Mouse (Mus musculus): ENCODE measurements at regions not wholly inside any gene's neighbourhood (a gene's known extent, or its start where the extent isn't known, plus 50 kb on each side); places are given as distances from the start of the nearest gene placed in this dataset.

DNA sequence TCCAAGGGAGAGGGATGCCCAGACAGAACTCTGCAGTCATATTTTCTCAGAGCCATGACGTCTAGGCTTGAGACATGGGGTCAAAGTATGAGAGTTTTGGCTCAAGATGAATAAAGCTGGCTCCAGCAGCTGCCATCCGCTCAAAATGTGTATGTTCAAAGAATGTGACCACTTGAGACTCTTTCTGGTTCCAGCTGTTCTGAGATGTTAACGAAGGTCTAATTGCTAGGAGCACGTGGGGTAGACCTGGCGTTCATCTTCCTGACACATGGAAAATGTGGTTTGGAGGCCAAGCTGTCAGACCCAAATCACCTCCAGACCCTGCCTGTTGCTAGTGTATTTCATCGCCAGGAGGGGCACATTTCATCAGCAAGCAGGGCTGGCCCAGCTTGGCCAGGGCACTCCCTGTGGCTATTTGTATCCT, 58.9 kb upstream of the Ankrd1 start:
- DNase-seq (ENCODE audit: low spot score in 2 of 2): no peak

DNA sequence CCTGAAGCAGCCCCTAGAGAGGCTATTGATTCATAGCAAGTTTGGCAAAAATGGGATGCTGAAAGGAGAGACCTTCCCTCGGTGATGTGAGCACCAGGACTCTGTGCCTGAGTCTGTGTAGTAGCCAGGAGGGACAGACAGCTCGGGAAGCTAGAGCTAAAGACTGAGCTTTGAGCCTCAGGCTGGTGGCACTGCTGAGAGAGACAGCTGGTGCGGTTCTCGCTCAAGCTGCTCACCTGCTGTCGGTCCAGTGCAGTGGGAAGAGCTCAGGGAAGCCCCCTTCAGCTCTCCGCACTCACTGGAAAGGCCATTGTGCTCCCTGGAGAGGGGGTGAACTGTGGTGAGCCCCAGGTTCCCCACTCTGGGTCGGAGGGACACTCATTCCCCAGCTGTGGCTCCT, 60.4 kb upstream of the Ankrd1 start:
- DNase-seq (ENCODE audit: low spot score in 2 of 2): no peak

DNA sequence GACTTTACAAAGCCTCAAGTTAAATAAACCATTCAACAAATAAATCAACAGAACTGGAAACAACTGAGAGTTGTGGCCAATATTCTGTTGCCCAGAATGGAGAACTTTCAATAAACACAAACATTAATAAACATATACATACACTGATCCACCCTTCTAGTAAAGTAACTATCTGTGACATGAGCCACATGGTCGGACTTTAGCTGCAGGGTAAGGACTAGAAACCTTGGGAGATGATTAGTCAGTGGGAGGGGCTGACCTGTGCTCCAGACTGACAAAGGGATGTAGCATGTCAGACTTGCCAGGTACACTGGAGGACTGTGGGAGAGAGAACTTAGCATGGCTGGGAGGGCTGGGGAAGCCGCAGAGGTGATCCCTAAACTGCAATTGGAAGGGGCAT, 61.6 kb upstream of the Ankrd1 start:
- no peak for DNase-seq (ENCODE audit: low spot score in 2 of 2)

DNA sequence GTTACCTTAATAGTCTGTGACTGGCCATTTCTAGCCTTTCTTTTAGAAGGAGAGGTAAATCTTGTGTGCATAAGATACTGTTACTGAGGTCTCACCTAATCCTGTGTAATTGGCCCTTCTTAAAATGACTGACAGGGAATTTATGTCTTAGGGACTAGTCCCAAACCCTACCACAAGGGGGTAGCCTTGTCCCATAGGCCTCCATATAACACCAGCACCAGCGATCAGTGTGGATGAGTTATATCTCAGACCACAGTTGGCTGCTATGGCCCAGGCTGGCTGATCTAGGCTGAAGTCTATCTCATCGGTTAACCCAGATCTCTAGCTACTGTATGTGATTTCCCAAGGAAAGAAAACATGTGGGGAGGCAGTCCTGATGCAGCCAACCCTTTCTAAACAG, 63.2 kb upstream of the Ankrd1 start:
- DNase-seq (ENCODE audit: low spot score in 2 of 2): peak; percentile 57 to 80

DNA sequence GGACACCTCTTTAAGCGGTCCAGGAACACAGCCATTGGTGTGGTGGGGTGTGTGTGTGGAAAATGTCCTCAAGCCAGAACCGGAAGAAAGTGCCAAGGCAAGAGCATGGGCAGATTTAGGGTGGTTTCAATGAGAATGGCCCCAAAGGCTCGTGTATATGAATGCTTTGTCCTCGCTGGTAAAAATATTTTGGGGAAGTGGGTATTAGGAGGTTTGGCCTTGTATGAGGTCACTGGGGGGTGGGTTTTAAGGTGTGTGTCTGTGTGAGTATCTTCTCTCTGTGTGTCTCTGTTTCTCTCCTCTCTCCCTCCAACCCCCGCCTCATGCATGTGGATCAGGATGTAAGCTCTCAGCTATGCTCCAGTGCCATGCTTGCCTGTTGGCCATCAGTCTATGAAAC, 69.8 kb upstream of the Ankrd1 start:
- no peak for DNase-seq (ENCODE audit: low spot score in 2 of 2)

DNA sequence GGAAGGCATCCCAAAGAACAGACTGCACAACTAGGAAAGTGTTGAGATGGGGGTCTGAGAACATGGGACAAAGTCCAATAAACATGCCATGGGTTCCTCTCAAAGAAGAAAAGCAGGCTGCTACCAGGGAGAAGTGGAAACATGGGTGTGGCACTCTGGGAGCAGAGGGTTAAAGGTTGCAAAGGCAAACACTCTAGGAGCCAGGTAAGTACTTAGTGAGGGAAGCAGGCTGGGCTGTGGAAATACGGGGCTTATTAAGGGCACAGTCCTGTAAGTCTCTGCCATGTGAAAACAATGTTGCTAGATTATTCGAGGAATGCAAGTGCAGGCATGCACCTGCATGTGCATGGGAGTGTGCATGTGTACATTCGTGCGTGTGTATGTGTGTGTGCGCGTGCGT, 71.7 kb upstream of the Ankrd1 start:
- no peak for DNase-seq (ENCODE audit: low spot score in 2 of 2)

DNA sequence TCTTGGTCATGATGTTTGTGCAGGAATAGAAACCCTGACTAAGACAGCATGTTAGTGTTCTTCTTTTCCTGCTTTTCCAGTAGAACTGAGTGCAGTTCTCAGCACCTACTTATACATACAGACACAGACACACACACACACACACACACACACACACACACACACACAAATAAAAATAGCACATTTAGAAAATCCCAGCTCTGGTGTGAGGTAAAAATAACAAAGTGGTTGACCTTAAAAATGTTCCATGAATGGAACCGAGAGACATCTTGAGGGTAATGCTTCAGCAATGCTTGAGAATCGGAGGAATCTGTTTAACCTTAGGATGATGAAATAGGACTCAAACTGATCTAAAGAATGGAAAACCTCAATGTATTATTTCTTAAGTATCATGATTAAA, 84.4 kb upstream of the Ankrd1 start:
- no peak for DNase-seq (ENCODE audit: low spot score in 2 of 2)

DNA sequence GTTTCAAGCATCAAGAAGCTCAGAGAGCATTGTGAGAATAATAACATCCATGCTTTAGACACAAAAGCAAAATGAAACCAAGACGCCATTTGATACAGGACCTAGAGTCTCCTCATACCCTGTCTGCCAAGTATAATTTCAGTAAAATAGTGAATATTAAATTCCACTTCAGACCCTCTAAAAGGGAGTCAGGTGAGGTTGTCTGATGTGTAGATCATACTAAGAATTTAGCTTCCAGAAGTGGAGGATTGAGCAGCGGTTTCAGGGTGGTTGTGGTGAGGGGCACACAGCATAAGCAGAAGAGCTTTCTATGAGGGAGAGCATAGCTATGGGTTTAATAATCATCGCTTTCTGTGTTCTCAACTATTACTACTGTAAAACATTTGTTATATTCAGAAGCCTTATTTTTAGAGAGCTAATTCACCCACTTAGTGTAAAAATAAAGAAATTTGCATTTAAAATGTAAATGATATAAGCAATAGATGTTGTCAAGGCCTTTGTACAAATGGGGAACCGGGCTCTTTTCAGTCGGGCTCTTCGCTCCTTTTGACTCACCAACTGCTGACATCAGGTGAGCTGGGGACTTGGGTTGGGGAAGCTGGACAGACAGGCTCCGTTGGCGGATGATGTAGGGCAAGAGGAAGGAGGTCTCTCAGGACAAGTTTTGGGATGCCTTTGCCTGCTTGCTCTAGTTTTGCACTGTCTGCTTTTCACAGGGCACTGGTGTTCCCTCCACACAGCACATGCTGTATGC, 85.2 kb upstream of the Ankrd1 start:
- no peak for DNase-seq (ENCODE audit: low spot score in 2 of 2)

DNA sequence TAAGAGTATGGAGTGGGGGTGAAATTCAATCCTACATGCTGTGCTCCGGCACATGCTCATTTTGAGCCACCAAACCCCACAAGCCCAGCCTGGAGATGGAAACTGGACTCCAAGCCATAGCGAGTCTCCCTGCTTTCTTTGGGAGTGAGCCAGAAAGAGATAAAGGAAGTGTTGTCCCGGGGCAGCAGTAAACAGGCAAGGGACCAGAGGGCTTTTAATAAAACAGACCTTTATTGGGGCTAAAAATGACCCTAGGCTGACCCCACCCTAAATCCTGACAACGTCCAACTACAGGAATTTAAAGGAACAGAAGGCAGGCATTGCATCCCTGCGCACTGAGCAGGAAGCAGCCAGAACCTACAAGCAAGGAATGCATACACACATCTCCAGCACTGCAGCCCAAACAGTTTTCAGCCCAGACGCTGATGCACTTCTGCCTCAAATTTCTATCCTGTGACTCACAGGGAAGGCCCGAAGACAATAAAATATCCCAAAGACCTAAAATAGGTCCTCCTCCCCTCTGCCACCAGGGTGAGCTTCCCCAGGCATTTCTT, 87.9 kb upstream of the Ankrd1 start:
- DNase-seq (ENCODE audit: low spot score in 2 of 2): no peak

DNA sequence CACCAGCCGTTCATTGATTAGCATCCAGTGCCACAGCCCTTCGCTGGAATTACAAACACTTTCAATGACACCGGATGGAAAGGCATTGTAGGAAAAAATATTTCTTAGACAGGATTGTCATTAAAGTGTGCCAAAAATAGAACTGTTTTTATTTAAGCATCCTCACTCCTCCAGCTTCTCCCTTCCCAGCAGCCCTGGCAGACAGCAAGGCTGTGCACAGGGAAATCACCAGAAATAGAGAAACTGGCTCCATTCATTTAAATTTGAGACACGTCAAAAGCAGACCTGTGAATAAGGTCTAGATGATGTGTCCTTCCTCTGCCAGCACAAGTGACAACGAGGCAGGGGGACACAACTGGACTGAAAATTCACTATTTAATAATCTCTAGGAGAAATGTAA, 88.5 kb upstream of the Ankrd1 start:
- no peak for DNase-seq (ENCODE audit: low spot score in 2 of 2)

DNA sequence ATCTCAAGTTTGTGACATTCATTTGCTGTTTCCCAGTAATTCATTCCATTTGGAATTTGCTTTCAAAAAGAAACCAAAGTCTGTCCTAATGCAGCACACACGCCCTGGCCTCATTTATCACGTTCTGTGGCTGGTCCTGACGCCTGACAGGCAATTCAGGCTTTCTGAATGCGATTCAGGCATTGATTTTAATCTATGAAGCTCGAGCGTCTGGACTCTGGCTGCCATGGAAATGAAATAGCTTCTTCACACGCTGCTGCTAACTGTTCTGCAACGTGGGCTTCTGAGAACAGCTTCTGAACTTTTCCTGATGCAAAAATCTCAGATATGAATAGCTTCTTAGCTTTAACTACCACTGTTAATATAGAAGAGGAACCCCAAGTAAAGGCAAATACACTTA, 93.6 kb upstream of the Ankrd1 start:
- peak in 1 of 2 experiments; percentile 33 for DNase-seq (ENCODE audit: low spot score in 2 of 2)

DNA sequence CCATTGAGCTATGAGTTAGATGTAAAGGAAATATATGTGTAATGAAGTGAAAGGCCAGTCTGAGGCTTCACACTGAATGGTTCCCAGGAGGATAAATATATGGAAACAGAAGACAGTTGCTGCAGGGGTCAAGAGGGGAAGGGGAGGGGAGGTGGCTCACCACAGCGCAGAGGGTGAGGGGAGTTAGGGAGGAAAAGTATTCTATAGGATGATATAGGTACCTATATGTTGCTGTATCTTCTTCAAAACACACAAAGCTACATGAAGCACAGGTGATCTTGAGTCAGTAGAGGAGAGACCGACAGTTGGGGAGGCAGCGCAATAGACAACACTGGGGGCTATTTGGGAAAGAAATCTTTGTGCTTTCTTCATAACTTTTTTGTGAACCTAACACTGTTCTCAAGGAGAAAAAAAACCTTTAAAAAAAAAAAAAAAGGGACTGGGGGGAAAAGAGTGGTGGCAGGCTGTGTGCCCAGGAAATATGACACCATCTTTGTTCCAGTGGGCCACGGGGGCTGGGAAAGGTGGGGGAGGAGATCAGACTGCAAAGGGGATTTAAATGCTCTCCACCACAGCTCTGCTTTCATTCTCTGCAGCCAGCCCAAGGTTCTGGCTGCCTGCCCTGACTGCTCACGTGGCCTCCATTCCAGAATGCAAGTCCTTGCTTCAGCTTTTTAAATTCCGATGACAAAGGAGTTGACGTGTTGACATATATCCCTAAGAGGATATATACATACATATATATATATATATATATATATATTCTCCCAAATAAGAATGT, 94.5 kb upstream of the Ankrd1 start:
- DNase-seq (ENCODE audit: low spot score in 2 of 2): no peak

DNA sequence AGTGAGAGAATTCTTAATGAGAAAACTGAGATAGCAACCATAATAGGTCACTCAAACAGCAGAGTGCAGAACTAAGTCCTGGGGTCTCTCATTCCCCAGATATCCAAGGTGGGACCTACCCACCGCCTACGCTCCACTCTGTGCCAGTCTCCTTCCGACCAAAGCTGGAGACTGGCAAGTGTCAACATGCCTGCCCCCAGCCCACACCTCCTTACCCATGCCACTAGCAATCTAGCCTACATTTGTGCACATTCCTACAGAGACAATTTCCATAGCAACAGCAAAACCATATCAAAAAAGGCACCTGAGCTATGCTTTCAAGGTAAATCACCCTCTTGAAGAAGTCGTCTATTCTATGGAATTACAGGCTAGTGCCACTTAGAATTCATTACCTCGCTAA, 97.3 kb upstream of the Ankrd1 start:
- DNase-seq (ENCODE audit: low spot score in 2 of 2): no peak

DNA sequence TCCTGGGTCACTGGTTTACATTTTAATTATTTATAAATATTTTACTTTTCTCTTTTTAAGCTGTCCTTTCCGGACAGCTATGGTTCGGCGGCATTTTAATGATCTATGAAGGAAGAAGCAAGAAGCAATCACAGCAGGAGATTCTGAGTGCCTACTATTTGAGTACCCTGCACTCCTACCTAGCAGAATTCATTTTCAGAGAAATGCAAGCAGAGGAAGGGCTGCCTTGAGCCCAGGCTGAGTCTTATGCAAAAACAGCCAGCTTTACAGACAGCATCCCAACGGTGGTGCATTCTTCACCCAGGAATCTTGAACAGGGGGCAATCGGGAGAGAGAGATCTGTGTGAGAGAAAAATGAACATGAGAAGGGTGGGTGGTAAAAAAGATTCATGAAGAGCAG, 97.7 kb upstream of the Ankrd1 start:
- DNase-seq (ENCODE audit: low spot score in 2 of 2): no peak

DNA sequence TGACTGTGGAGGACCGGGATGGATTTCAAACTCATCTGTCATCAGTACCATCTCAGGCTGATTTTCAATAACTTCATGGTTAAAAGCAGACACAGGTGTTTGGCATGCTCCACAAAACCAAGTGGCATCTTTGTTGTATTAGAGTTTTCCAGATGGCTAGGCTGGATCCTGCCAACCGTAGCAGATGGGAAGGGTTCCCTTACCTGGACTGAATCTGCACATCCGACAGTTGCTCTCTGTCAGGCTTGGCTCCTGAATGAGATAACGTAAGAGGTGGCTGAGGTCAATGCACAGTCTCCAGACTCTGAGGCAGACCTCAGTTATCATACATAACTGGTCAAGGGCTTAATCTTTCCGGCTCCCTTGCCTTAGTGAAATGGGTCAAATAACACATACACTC, 99.0 kb upstream of the Ankrd1 start:
- peak; percentile 36 to 44 for DNase-seq (ENCODE audit: low spot score in 2 of 2)

DNA sequence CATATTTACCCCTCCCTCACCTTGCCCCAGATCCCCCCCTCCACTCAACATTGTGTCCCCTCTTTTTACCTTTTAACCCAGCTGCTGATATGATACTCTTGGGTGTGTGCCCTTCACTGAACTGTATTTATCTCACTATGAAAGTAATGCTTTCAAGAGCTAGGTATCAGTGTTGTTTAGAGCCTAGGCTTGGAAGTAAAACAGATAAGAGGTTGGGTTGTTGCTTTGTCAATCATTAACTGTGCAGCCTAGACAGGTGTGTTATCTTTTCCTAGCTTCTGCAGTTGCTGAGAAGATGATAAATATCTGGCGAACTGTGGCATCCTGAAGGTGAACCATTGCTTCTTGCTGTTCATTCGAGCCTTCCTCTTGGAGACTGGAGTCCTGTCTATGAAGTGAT, 101.2 kb upstream of the Ankrd1 start:
- DNase-seq (ENCODE audit: low spot score in 2 of 2): no peak

DNA sequence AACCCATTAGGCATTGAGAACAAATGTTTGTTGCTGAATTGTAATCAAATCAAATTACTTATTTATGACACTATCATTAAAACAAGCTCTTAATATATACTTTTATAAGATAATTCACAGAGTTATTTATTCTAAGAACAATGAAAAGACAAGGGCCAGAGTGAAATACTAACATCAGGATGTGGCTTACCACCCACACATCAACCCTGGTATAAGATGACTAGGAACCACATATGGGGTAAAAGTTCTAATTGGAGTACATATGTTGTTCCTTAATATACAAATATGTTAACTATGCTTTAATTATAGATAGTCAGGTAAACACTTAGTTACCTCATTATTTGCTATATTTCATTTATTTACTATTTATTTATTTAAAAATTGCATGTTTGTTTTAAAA, 101.7 kb upstream of the Ankrd1 start:
- no peak for DNase-seq (ENCODE audit: low spot score in 2 of 2)

DNA sequence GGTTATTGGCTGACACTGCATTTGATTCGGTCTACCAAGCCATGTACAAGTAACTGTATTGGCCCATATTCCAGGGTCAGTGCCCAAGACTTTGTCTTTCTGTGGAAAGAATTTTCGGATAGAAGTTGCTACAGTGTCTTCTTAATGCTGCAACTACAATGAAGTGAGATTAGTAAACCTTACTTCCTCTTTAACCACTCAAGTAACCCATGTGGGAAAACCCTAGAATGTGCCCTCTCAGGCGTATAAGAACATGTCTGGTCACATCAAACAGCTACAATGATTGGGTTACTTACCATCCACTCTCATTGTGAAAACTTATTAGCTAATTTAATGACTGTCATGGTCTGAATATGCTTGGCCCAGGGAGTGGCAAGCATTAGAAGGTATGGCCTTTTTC, 102.3 kb upstream of the Ankrd1 start:
- DNase-seq (ENCODE audit: low spot score in 2 of 2): no peak

DNA sequence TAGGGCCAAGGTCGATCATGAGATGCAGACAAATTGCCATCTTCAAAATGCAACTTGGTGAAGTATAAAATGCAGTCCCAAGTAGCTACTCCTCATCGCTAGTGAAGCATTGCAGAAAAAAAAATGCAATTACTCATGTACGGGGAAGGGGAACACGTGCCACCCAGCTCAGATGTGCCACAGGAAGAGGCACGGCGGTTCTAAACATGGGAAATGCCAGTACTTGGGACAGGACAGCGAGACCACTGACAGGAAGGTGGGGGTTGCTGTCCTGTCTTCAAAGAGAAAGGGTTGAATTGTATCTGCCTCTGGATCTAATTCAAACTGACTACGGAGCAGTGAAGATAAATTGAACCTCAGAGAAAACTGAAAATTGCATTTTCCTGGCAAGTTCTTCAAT, 104.6 kb upstream of the Ankrd1 start:
- DNase-seq (ENCODE audit: low spot score in 2 of 2): no peak

DNA sequence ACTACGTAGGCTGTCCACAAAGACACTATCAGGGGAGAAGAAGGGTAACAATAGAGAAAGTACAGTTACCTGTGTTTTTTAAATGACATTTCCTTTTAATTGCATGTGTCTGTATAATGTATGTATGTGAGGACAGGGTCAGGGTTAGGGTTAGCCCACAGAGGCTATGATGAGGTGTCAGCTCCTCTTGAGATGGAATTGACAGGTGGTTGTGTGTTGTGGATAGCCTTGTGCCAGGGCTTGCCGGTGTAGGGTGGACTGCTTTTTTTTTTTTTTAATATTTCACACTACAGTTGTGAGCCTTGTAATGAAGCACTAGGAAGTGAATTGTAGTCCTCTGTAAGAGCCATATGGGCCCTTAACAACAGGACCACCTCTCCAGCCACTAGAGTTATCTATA, 105.7 kb upstream of the Ankrd1 start:
- DNase-seq (ENCODE audit: low spot score in 2 of 2): no peak

DNA sequence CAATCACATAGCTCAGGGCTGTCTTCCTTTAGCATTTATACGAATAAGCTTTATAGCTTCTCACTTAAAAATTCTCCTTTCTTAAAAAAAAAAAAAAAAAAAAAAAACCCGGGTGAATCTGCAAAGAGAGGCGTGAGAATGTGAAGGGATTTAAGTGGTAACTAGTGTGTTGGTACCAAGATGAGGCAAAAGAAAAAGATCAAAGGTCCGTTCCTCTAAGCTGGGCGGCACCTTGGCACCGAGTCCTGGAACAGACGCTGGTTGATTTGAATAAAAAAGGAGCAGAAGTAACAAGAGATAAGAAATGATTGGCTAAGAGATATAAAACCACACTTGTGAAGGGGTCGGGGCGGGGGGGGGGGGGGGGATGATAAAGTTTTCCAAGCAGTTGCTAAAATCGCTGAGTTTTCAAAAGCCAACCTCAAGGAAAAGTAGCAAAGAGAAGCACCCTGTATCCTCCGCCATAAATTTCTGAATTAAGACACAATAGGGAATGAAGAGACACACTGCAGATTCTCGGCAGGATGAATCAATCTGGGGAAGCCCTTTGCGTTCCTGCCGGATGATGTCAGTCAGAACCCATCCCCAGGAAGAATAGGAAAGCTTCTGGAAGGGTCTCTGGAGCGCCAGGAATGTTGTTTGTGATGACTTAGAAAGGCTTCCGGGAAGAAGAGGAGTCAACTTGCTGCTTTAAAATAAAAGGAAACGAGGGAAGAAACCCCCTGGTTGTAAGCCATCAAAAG, 107.7 kb upstream of the Ankrd1 start:
- no peak for DNase-seq (ENCODE audit: low spot score in 2 of 2)

DNA sequence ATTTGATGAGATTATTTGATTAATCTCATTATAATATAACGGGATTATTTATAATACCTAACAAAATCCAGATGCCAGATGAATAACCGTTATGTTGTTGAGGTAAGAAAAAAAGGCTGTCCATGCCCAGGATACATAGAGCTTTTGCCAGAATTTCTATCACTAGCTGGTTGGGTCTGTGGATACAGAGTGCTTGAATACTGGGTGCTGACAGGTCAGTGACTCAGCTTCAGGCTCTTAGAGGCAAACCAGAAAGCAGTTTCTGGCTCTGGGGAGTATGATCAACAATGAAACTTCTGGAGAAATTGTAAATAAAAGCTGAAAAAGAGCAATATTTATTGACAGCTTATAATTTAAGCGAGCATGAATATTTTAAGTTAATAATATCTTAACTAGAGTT, 109.4 kb upstream of the Ankrd1 start:
- DNase-seq (ENCODE audit: low spot score in 2 of 2): no peak

Measured in layer of hippocampus, postnatal 14 days (tissue).